Mouse (Mus musculus): ENCODE measurements around the gene Mark3.
A peak's percentile ranks its signal among the peaks of the same experiment; 100 is the strongest.

Mark3 gene

GRCm38 (mm10) chr12:111560286-111560685 is 14.0 kb upstream of the Mark3 start:
- no peak for DNase-seq (ENCODE audit: low spot score in 2 of 2)

GRCm38 (mm10) chr12:111562276-111562814 is 12.0 kb upstream of the Mark3 start:
- no peak for DNase-seq (ENCODE audit: low spot score in 2 of 2)

- no peak for DNase-seq (ENCODE audit: low spot score in 2 of 2)
Measured at GRCm38 (mm10) chr12:111563076-111563629, 11.2 kb upstream of the Mark3 start.

GRCm38 (mm10) chr12:111565363-111565762 is 9.0 kb upstream of the Mark3 start:
- DNase-seq (ENCODE audit: low spot score in 2 of 2), result no peak

- DNase-seq (ENCODE audit: low spot score in 2 of 2), result no peak
Measured at GRCm38 (mm10) chr12:111568836-111569235, 5.5 kb upstream of the Mark3 start.

GRCm38 (mm10) chr12:111572406-111572805 is 1.9 kb upstream of the Mark3 start:
- no peak for DNase-seq (ENCODE audit: low spot score in 2 of 2)

GRCm38 (mm10) chr12:111573315-111573714 is 1.0 kb upstream of the Mark3 start:
- no peak for DNase-seq (ENCODE audit: low spot score in 2 of 2)

GRCm38 (mm10) chr12:111574887-111575838 is 840 bp downstream of the Mark3 start:
- peak; percentile 9 to 13 for DNase-seq (ENCODE audit: low spot score in 2 of 2)

GRCm38 (mm10) chr12:111583058-111583457 is 8.7 kb downstream of the Mark3 start:
- no peak for DNase-seq (ENCODE audit: low spot score in 2 of 2)

- DNase-seq (ENCODE audit: low spot score in 2 of 2), result no peak
Measured at GRCm38 (mm10) chr12:111584401-111584800, 10.1 kb downstream of the Mark3 start.

- no peak for DNase-seq (ENCODE audit: low spot score in 2 of 2)
Measured at GRCm38 (mm10) chr12:111587252-111587651, 12.9 kb downstream of the Mark3 start.

- DNase-seq (ENCODE audit: low spot score in 2 of 2), result no peak
Measured at GRCm38 (mm10) chr12:111592407-111593021, 18.2 kb downstream of the Mark3 start.

- DNase-seq (ENCODE audit: low spot score in 2 of 2), result no peak
Measured at GRCm38 (mm10) chr12:111593775-111594174, 19.5 kb downstream of the Mark3 start.

GRCm38 (mm10) chr12:111597310-111597709 is 23.0 kb downstream of the Mark3 start:
- no peak for DNase-seq (ENCODE audit: low spot score in 2 of 2)

- no peak for DNase-seq (ENCODE audit: low spot score in 2 of 2)
Measured at GRCm38 (mm10) chr12:111598902-111599301, 24.6 kb downstream of the Mark3 start.

GRCm38 (mm10) chr12:111599640-111600039 is 25.3 kb downstream of the Mark3 start:
- DNase-seq (ENCODE audit: low spot score in 2 of 2), result no peak

GRCm38 (mm10) chr12:111603871-111604270 is 29.5 kb downstream of the Mark3 start:
- DNase-seq (ENCODE audit: low spot score in 2 of 2), result no peak

- no peak for DNase-seq (ENCODE audit: low spot score in 2 of 2)
Measured at GRCm38 (mm10) chr12:111605619-111606018, 31.3 kb downstream of the Mark3 start.

GRCm38 (mm10) chr12:111608015-111608414 is 33.7 kb downstream of the Mark3 start:
- no peak for DNase-seq (ENCODE audit: low spot score in 2 of 2)

- no peak for DNase-seq (ENCODE audit: low spot score in 2 of 2)
Measured at GRCm38 (mm10) chr12:111614475-111615141, 40.3 kb downstream of the Mark3 start.

GRCm38 (mm10) chr12:111618266-111618665 is 43.9 kb downstream of the Mark3 start:
- no peak for DNase-seq (ENCODE audit: low spot score in 2 of 2)
